Mouse (Mus musculus) frontal cortex, postnatal 25 days (tissue): ENCODE measurements around the gene Zfp827.

Experiments
- DNase-seq, 2 experiments: peaks; one replicate each; pipeline ENCODE4 v3.0.0; 2022; ENCODE audit warnings: low spot score in 2 of 2

Zfp827 gene

DNA sequence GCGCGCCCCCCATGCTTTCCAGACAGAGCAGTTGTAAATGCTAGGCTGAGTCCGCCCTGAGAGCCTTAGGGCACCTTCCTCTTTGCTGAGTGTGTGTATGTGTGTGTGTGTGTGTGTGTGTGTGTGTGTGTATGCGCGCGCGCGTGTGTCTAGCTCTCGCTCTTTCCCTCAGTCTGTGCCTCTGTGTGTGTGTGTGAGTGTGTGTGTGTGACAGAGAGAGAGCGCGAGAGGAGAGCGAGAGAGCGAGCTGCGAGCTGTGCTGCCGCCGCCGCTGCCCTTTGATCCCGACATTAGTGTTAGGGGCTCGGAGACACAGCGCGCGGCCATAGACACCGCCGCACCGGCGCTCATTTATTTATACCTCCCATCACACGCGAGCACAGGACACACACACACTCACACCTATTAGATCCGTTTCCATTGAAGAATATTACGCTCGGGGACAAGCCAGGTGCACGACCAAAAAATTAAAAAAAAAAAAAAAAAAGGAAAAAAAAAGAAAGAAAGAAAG, at the start of gene Zfp827:
TSS of gene Zfp827 (plus strand) at position 461 of the 511 bp plus-strand sequence.
- DNase-seq: peak; percentile 58 to 63

DNA sequence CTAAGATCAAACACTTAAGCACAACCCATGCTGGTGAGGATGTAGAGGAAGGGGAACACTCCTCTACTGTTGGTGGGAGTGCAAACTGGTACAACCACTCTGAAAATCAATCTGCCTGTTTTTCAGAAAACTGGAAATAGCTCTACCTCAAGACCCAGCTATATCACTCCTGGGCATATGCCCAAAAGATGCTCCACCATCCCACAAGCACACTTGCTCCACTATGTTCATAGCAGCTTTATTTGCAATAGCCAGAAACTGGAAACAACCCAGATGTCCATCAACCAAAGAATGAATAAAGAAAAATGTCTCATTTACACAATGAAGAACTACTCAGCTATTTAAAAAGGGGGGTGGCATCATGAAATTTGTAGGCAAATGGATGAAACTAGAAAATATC, 23.9 kb upstream of the Zfp827 start:
- no peak for DNase-seq

DNA sequence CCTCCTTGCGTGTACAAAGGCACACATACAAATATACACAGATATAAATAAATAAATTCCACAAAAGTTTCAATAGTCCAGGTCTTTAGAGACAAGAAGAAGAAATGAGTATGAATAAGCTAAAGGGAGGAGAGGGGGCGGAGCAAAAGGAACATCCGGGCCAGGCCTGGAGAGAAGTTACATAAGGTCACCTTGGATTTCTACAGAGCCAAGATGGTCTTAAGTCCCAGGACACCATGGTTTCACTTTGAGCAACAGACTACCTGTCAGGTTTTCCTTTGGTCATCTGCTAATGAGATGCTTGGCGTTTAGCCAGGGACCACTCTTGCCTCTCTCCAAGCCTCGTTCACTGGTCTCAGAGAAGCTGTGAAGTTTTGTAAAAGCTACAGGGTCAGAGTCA, 13.2 kb upstream of the Zfp827 start:
- DNase-seq: no peak

DNA sequence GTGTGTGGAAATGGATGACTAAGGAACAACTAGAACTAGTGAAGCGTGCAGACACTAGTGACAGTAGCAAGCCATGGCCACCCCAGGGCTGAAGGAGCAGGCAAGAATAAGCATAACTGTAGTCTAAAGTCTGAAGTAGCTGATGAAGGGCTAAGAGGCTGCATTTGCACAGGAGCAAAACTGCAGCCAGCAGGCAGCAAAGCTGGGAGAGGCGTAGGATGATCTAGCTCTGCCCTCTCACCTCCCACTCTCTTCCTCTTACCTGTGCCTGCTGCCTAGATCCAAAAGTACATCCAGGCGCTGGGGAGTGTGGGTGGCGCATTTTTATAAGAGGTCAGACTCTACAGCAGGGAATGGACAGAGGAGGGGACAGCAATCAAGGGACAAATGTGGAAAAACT, 12.2 kb upstream of the Zfp827 start:
- no peak for DNase-seq

DNA sequence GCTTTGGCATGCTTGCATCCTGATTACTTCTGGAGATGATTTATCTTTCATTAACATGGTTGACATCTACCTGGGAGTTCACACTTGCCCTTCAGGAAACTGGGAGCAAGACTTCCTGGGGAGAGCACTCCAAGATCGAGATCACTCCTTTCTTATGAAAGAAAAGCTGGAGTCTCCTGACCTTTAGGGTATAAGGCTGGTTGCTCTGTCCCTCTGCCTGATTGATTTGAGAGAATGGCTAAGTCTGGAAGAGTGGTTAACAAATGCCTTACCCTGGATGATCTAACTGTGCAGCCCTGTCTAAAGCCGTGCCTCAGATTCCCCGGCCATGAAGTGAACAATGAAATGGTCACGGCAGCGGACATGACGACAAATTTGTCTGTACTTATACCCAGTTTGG, 11.7 kb upstream of the Zfp827 start:
- no peak for DNase-seq

DNA sequence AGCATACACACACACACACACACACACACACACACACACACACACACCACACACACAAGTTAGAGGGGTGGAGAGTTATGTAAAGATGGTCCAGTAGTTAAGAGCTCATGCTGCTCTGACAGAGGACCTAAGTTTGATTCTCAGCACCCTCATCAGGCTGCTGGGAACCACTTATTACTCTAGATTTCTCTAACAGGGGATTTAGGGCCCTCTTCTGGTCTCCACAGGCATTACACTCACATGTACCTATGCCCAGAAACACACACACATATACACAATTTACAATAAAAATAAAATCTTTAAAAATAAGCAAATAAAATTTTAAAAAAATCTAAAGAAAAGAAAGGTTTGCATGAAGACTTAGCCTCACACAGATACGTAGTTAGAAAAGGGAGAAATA, 4.3 kb upstream of the Zfp827 start:
- no peak for DNase-seq

DNA sequence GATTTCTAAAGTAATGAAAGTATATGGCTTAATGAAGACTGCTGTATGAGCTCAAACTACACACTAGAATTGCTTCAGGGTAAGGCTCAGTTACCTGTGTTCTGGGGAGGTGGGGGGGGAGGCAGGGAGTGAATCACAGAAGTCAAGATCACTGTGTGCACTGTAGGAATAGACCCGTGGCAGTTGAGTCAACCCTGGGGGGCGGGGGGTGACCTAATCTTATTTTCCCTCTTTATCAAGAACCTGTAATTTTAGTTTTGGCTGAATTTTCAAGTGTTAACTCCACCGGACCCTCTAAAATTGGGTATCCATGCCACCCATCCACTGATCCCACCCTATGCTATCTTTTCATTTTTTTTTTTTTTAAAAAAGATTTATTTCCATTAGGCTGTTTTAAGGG, 918 bp upstream of the Zfp827 start:
- no peak for DNase-seq

DNA sequence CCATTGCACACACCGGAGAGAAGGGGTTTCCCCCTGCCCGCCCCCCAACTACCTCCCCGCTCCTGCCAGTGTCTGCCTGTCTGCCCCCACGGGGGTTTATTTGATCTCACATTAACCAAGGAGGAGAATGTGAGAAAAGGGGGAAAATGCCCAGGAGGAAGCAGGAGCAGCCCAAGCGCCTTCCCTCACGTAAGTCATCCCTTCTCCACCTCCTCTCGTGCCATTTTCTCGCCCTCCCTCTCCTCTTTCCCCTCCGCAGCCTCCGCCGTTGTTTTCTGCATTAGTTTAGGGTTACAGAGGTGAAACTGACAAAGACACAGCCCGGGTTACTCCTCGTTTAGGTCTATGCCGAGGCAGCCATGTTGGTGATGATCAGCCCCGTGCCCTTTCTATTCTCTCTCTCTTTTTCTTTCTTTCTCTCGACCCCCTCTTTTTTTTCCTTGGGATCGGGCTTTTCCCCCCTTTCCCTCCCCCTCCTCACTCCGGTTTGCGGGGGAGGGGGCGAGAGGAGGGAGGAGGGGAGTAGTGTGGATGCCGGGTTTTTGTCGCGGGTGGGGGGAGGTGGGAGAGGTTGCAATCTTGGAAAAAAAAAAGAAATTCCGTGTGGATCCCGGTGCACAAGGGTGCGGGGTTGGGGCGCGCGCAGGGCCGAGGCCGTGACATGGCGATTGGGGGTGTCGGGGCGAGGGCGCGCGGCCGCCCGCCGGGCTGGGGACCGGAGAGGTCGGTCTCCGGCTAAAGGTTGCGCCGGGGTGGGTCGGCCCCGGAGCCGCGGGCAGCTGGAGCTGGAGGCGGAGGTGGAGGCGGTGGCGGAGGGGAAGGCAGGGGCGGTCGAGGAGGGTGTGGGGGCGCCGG, 531 bp downstream of the Zfp827 start:
- DNase-seq: peak; percentile 31 to 48

DNA sequence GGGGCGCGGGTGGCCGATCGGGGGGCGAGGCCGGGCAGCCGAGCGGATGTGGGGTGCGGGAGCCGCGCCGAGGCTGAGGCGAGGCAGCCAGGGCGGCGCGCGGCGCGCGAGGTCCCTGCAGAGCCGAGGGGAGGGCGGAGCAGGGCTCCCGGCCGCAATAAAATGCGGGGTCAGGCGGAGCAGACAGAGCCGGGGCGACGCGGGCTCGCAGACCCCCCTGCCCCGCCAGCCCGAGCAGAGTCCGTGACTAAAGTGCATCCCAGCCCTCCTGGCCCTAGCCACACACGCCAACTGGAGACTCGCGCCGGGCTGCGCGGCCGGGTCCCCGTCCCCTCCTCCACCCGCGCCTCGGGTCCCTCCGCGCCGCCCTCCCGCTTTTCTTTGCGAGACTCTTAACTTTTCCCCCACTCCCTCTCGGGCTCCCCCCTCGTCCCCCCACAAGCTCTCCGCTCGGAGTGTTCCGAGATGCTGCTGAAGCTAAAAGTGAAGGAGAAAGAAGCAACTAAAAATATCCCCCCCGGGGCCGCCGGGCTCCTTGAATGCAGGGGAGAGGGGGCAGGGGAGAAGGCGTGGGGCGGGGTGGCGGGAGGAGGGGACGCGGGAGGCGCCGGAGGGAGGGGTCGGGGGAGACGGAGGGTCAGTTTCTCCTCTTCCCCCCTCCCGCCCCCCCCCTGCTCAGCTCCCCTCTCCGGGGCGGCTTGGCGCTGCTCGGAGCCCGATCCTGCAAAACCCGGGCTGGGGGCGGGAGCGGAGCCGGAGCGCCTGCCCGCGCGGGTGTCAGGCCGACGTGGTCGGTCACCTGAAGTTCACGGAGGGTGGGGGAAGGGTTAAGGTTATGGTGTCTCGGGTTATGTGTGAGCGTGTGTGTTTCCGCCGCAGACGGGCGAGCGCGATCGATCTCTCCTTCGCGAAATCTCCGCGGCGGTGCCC, 1.4 kb downstream of the Zfp827 start:
- peak; percentile 50 to 59 for DNase-seq

DNA sequence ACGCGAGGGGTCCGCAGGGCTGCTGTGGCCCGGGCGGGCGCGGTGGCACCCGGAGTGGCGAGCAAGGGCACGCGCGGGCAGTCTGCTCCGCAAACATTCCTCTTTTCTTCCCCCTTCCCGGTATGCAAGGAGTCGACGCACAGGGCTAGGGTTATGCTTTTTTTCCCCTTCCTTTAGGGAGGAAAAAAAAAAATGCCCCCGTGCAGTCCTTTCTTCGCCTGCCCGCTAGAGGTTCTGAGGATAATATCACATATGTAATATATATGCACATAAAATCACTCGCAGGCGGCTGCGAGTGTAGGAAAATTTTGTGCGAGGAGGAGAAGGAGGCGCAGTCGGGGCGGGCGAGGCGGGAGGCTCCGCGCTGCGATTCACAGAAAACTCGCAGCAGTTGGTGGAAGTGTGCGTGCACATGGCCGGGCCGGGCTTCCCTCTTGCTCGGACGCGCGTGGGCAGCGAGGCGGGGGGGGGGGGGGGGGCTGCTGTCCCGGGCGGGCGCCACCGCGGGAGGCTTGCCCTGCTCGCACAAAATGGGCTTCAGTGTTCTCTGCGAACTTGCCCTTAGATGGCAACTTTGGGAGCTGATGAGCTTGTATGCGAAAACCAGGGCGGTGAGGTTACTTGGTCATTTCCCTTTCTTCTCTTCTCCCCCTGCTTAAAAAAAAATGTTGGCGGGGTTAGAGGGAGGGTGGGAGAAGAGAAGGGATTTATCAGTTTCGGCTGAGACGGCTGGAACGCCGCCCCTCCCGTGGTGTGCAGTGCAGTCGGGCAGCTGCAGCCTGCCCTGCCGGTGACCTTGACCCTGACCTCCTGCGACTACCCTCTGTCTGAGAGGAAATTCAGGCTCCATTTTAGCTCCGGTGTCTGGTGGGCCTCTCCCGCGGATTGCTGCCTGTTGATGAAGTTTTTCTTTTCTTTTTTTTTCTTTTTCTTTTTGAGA, 2.4 kb downstream of the Zfp827 start:
- peak; percentile 22 to 44 for DNase-seq

DNA sequence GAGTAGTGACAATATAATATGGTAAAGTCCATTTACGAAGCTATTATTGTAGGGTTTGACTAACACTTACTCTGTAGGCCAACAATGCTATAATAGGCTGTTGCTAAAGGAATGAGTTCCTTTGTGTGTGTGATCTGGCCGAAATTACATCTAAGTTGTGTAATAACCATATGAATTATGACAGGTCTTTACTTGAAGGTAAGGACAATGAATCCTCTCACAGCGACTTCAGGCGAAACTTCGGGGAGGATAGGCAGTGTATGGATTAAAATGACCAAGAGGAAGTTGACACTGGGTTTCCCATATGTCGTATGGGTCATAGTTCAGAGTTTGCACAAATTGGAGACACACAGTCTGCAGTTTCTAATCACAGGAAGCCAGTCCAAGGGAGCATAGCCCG, 9.3 kb downstream of the Zfp827 start:
- no peak for DNase-seq

DNA sequence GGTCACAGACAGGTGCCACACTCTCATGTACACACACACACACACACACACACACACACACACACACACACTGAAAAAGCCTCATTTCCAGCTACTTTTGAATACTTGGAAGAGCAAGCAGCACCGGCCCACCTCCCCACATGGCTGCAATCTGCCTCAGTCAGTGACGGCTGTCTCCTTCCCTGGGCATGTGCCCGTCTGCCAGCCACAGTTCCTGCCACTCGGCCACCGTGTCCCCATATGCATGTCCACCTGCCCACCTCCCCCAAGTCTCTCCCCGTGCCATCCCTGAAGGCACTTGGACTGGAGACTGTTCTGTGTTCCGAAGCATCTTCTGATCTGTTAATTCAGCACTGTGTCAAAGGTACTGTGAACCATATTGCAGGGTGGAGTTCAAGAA, 9.8 kb downstream of the Zfp827 start:
- DNase-seq: no peak

DNA sequence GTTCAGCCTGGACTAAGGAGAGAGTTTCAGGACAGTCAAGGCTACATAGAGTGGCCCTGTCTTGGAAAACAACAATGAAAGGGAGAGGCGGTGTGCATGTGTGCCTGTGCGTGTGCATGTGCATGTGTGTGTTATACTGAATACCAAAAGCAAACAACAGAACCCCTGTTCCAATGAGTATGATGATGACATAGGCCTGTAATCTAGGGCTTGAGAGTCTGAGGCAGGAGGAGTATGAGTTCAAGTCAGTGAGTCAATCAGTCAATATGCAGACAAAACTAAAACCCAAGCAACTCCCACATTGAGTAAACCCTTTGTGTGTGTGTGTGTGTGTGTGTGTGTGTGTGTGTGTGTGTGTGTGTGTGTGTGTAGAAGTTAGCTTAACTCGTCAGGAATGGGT, 13.2 kb downstream of the Zfp827 start:
- no peak for DNase-seq

DNA sequence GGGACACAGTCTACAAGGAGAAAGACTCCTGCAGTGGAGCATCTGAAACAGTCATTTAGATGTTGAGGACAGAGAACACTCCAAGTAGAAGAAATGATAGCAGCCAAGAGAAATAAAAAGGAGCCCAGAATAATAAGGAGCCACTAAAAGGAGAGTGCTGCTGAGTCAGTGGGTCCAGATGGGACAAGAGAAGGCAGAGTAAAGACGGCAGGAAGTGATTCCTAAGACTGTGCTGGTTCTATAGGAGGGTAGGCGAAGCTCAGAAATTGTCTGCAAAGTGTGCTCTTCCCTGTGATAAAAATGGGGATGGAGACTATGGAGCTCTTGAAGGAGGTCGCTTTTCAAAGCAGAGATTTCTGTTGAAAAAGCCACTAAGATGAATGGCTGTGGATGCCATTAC, 14.0 kb downstream of the Zfp827 start:
- DNase-seq: no peak

DNA sequence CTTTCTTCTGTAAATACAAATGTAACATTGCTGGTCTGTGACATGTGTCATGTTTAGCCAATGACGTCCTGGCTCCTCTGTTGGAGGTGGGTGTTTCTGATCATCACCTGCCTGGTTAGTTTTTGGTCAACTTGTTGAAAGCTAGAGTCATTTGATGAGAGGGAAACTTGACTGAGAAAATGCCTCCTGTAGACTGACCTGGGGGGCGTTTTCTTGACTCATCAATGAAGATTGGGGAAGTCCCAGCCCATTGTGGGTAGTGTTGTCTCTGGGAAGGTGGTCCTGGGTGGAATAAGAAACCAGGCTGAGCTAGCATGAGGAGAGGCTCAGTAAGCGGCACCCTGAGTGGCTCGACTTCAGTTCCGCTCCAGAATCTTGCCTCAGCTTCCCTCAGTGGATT, 16.4 kb downstream of the Zfp827 start:
- no peak for DNase-seq

DNA sequence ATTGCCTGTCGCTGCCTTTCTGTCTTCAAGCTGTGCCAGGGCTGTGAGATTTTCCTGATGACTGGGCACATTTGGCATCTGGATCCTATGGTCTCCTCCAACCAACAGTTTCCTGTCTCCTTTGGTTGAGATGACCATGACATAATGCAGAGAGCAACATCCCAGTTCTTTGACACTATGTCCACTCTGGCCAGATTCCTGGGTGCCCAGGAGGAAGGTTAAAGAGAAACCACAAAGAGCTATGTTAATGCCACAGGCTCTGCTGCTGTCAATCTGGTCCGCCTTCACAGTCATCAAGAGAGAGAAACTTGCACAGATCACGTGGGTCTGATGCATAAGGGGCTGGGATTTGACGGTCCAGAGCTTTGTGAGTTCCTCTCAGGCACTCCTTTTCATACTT, 18.4 kb downstream of the Zfp827 start:
- no peak for DNase-seq

DNA sequence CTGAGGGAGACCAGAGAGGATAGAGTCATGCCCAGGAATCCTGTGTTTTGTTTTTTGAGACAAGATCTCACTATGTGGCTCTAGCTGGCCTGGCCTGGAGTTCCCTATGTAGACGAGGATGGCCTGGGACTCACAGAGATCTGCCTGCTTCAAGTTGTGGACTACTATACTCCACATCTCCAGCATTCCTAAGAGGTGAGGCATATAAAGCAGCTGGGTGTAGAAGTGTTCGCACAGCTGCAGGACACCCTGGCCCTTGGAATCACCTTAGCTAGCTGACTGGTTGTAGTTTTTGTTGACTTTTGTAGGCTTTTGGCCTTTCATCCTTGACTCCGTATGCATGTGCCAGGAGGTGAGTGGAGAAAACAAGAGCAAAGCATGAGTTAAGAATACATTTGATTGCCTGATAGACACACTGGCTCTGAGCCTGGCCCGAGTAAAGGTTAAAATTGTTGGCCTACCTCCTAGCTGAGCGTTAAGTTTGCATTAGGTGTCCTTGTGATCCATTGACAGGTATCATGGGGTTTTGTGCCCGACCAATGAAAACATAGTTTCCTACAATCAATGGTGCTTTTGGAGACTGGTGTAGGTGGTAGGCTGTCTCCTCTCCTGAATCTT, 20.3 kb downstream of the Zfp827 start:
- no peak for DNase-seq

DNA sequence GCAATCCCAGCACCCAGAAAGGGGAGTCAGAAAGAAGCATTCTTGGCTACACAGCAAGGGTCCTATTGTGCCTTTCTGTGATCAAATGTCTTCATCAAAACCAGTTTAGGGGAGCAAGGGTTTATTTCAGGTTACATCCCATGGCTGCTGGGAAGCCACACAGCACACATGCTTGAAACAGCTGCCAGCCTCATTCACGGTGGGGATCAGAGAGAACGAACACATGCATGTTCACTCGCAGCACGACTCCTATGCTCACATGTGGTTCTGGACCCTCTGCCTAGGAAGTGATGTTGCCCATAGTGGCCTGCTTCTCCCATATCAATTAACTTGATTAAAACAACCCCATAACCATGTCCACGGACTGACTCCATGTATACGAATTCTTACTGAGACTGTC, 26.0 kb downstream of the Zfp827 start:
- DNase-seq: no peak

DNA sequence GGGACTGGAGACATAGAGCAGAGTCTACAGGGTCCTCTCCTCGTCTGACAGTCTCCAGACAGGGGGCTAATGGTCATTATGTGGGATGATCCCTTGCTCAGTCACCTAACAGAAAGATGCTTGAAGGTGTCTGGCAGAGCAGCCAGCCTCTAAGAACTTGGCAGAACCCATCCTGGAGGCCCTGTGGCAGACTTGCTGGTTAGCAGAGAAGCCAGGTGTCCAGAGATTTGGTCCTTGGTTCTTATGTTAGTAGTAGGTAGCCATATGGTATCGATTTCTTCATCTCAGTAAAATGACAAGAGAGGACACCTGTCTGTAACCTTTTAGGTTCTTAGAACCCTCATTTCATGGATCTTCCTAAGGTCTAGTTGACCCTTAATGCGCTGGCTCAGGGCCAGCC, 28.9 kb downstream of the Zfp827 start:
- DNase-seq: no peak

DNA sequence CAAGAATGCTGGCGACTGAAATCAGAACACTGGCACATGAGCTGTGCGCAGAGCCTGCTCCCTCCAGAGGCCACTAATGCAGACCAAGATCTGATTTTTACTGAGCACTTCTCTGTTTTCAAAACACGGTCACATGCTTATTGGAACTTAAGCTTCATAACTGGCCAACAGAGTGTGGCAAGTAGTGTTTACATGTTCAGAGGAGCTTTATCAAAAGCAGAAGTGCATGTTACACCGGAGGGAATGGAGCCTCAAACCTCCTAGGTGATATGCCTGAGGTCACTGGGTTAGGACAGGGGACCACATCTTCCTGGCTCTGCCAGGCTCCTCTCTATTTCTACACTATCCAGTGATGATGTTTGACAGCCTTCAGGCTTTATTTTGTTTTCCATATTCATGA, 31.1 kb downstream of the Zfp827 start:
- DNase-seq: no peak

DNA sequence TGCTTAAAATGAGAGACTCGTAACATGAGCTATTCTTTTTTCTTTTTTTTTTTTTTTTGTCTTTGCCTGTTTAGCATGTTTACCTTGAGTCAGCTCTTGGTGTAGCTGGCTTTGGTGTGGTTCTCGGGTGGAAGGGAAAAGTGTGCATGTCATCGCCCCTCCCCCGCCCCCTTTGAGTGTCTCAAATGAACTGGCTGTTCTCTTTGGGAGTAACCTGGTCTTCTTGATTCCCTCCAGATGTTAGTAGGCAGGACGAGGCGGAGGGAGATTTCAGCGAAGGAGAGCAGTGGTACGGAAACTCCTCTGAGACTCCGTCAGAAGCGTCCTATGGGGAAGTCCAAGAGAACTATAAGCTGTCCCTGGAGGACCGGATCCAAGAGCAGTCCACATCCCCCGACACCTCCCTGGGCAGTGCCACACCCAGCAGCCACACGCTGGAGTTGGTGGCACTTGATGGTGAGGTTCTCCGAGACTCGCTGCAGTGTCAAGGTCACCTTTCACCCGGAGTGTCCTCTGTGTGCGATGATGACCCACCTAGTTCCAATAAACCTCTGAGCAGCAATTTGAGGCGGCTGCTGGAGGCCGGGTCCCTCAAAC, 31.9 kb downstream of the Zfp827 start:
- DNase-seq: no peak
